Mouse (Mus musculus) ES-E14 (cell line): ENCODE results near the gene Ms4a4a.

Experiments used
- HCFC1 ChIP-seq: IDR thresholded peaks from 2 replicates; pipeline ENCODE4 v1.6.1; 2012; ENCODE audit warnings: low read length, inconsistent platforms, borderline replicate concordance; ENCODE audit not compliant: insufficient read depth
- MAFK ChIP-seq: IDR thresholded peaks from 2 replicates; pipeline ENCODE4 v1.6.1; 2014; ENCODE audit warnings: mild to moderate bottlenecking, low read depth, low read length, inconsistent platforms; ENCODE audit not compliant: insufficient read depth
- ZC3H11A ChIP-seq: IDR thresholded peaks from 2 replicates; pipeline ENCODE4 v1.6.1; 2012; ENCODE audit warnings: low read depth, mild to moderate bottlenecking, inconsistent platforms, low read length, borderline replicate concordance

DNA sequence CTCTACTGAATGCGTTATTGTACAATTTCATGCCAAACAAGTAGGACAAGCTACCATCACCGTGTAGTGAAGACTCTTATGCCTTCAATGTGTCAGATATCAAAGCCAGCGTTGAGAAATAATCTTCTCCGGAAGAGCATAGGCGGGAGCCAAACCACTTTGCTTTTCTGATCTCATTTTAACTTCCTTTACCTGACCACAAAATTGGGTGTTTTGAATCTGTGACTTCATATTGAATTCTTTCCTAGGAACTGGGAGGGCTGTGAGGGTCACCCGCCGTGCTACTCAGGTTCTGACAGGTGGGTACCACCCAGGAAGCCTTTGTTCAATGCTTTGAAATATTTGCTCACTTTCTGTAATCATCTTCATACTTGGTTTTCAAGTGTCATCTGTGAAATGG lies 19.6 kb upstream of the Ms4a4a start:
- TF ChIP-seq HCFC1 (no peak), ZC3H11A (no peak), MAFK (no peak)
